Mouse (Mus musculus): ENCODE results near the gene Tmem104. TPM values are rescaled to one million over a fixed set of nuclear protein-coding genes. Genes with fewer than 3 reads are reported as not detected.

Gene Tmem104
- polyA plus RNA-seq (2012; rRNA removed), result 12.2 and 12.5 TPM in 2 replicates

GRCm38 (mm10) chr11:115187224-115187639, at the start of gene Tmem104:
Gene Tmem104 (plus strand): TSS chr11:115187487.

DNA sequence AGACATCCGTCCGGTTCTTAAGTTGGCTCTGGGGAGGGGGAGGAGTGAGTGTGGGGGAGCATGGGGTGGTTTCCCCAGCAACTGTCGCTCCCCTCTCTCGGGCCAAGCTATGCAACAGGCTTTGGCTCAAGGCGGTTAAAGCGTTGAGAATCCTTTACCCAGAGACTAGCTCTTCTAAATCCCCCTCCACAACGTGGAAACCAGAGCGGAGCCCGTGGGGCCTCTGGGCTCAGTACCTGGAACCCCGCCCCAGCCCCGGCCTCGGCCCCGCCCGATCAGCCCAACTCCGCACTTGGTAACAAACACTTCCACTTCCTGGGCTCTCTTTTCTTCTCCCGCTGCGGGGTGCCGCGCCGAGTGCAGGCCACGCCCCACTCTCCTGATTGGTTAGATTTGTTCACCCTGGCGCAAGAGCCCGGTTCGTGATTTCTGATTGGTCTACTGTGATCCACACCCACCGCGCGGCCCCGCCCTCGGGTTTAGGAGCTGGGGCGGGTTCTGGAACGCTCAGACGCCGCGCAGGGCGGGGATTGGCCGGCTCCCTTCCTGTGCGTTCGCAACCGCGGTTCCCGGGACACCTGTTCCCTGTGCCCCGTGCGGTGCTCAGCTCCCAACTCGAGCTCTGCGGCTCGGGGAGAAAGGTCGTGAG, 24.3 kb upstream of the Tmem104 start, which contains the start of gene Slc9a3r1:
Slc9a3r1 (plus strand) TSS at position 510 of the 649 bp plus-strand sequence.

GRCm38 (mm10) chr11:115187693-115188092, 406 bp downstream of the Tmem104 start, which contains the start of gene Nat9:
Gene Nat9 (minus strand): TSS chr11:115187859.

GRCm38 (mm10) chr11:115267061-115267883, 80.0 kb downstream of the Tmem104 start, which contains the start of gene Grin2c:
Gene Grin2c (minus strand): TSS chr11:115267243.

GRCm38 (mm10) chr11:115276780-115277603, 89.7 kb downstream of the Tmem104 start, which contains the start of gene Fdxr:
Gene Fdxr (minus strand): TSS chr11:115277050.

Other genes with a start within 250 kb of the Tmem104 start
- not detected in 2 replicates for gene Cd300c, start 218.3 kb upstream of the Tmem104 start, polyA plus RNA-seq (2012; rRNA removed)
- gene Cd300ld, start 197.6 kb upstream of the Tmem104 start, polyA plus RNA-seq (2012; rRNA removed), result 0.51 and 0.94 TPM in 2 replicates
- gene Cd300c2, start 185.6 kb upstream of the Tmem104 start, polyA plus RNA-seq (2012; rRNA removed), result 3.8 and 4.0 TPM in 2 replicates
- gene Cd300ld2, start 171.3 kb upstream of the Tmem104 start, polyA plus RNA-seq (2012; rRNA removed), result 0.22 and 0.43 TPM in 2 replicates
- gene Cd300ld4, start 160.5 kb upstream of the Tmem104 start, polyA plus RNA-seq (2012; rRNA removed), result 0.62 and 1.0 TPM in 2 replicates
- gene Cd300ld5, start 149.7 kb upstream of the Tmem104 start, polyA plus RNA-seq (2012; rRNA removed), result 1.6 and 2.2 TPM in 2 replicates
- 4.1 and 14.8 TPM in 2 replicates for gene Cd300ld3, start 139.1 kb upstream of the Tmem104 start, polyA plus RNA-seq (2012; rRNA removed)
- 0.67 and 0.96 TPM in 2 replicates for gene Cd300e, start 125.3 kb upstream of the Tmem104 start, polyA plus RNA-seq (2012; rRNA removed)
- gene Rab37, start 96.1 kb upstream of the Tmem104 start, polyA plus RNA-seq (2012; rRNA removed), result 2.8 and 3.3 TPM in 2 replicates
- 1.9 and 2.3 TPM in 2 replicates for gene Cd300lf, start 53.5 kb upstream of the Tmem104 start, polyA plus RNA-seq (2012; rRNA removed)
- 199 and 208 TPM in 2 replicates for gene Slc9a3r1, start 24.1 kb upstream of the Tmem104 start, polyA plus RNA-seq (2012; rRNA removed)
- 20.6 and 29.8 TPM in 2 replicates for gene Nat9, start 372 bp downstream of the Tmem104 start, polyA plus RNA-seq (2012; rRNA removed)
- gene Grin2c, start 79.8 kb downstream of the Tmem104 start, polyA plus RNA-seq (2012; rRNA removed), result 0.06 TPM in 1 of 2 replicates, not detected in the other
- gene Fdxr, start 89.6 kb downstream of the Tmem104 start, polyA plus RNA-seq (2012; rRNA removed), result 23.6 and 27.4 TPM in 2 replicates
- gene Fads6, start 110.2 kb downstream of the Tmem104 start, polyA plus RNA-seq (2012; rRNA removed), result 0.81 and 1.7 TPM in 2 replicates
- not detected in 2 replicates for gene Otop2, start 119.7 kb downstream of the Tmem104 start, polyA plus RNA-seq (2012; rRNA removed)
- gene Ush1g, start 134.6 kb downstream of the Tmem104 start, polyA plus RNA-seq (2012; rRNA removed), result 0.03 and 0.17 TPM in 2 replicates
- 0.05 TPM in 1 of 2 replicates, not detected in the other for gene Otop3, start 147.2 kb downstream of the Tmem104 start, polyA plus RNA-seq (2012; rRNA removed)
- 154 and 170 TPM in 2 replicates for gene Hid1, start 180.3 kb downstream of the Tmem104 start, polyA plus RNA-seq (2012; rRNA removed)
- gene Cdr2l, start 194.4 kb downstream of the Tmem104 start, polyA plus RNA-seq (2012; rRNA removed), result 15.9 and 17.5 TPM in 2 replicates
- 62.6 and 65.1 TPM in 2 replicates for gene Mrpl58, start 216.3 kb downstream of the Tmem104 start, polyA plus RNA-seq (2012; rRNA removed)
- gene Atp5h, start 232.5 kb downstream of the Tmem104 start, polyA plus RNA-seq (2012; rRNA removed), result 70.2 and 90.1 TPM in 2 replicates
- 24.0 and 31.1 TPM in 2 replicates for gene Kctd2, start 232.6 kb downstream of the Tmem104 start, polyA plus RNA-seq (2012; rRNA removed)

Data from colon, adult 2 months (tissue).